Mouse (Mus musculus) megakaryocyte, embryonic 14.5 days (primary cell): ENCODE data around the gene Abhd2.

ENCODE experiments used
- FLI1 ChIP-seq: IDR thresholded peaks from 2 replicates; pipeline ENCODE4 v1.6.1; 2012; ENCODE audit warnings: low read length, inconsistent platforms, mixed read lengths
- GATA1 ChIP-seq: IDR thresholded peaks from 3 replicates; pipeline ENCODE4 v1.6.1; 2012; ENCODE audit warnings: mixed read lengths, low read length, inconsistent platforms, borderline replicate concordance

- TF ChIP-seq GATA1: no peak
- TF ChIP-seq FLI1: no peak
These were observed 41.4 kb upstream of the Abhd2 start for GRCm38 (mm10) chr7:79231577-79231976.
